Mouse (Mus musculus): Measurements from ENCODE around the gene Ensa.

DNA sequence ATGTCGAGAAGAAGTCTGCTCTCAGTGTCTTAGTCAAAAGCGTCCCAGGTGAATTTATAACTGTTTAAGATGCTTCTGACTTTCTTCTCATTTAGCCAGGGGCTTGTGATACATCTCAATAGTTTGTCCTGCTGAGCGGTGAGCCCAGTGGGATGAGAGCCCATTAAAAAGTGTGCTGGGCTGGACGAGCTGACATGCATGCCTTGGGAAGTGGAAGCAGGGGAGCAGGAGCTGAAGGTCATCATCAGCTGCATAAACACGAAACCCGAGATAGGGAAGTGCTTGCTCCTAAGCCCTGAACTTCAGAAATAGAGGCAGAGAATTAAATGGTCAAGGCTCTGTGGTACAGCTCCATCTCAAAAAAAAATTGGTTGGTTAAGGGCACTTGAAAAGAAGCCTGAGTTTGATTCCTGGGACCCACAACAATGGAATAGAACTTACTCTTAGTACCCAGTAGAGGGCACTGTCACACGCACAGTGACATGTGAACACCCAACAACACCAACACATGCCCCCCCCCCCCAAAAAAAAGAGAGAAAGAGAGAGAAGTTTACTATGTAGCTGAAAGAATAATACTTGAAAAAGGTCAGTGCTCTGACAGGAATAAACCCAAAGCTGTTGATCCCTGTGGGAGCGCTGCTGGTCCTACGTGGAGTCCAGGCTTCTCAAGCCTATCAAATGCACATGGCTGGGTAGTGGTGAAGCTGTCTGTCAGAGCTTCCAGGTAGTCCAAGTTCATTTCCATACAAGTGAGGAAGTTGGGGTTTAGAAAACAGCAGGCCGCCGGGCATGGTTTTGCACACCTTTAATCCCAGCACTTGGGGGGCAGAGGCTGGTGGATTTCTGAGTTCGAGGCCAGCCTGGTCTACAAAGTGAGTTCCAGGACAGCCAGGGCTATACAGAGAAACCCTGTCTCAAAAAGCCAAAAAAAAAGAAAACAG lies 8.1 kb downstream of the Ensa start:
- TF ChIP-seq POLR2A (IDR thresholded peaks at IDR 0.05; ENCODE audit: extremely low read depth, insufficient read depth, low read length) (no peak), CTCF (IDR thresholded peaks at IDR 0.05; ENCODE audit: low read depth, low read length) (no peak)

Data from liver, adult 2 months (tissue).